Mouse (Mus musculus): ENCODE results near the gene Rcbtb2.

DNA sequence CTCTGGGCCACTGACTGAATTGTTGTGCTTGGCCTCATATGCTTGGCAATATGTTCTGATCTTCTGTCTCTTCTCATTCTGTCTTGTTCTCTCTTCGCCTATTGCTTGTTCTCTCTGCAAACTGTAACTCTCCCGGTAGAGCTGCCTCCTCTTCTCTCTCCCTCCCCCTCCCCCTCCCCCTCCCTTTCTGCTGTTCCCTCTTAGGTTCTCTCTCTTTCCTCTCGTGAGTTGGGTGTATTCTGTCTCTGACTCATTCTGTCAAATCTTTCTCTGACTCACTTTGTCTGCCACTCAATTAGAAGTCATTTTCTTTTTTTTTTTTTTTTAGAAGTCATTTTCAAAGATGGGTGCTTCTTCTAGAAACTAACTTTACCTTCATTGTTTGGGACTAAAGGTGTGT lies 23.9 kb downstream of the Rcbtb2 start:
- no peak for TF ChIP-seq CTCF (IDR thresholded peaks at IDR 0.05)
- TF ChIP-seq EP300 (IDR thresholded peaks at IDR 0.05), result no peak

All from lung, postnatal 0 days (tissue).